Mouse (Mus musculus): ENCODE results near the gene Olfr1313. TPM values are rescaled to one million over a fixed set of nuclear protein-coding genes. Genes with fewer than 3 reads are reported as not detected.
"Not testable (repeated sequence)": the region's sequence is repeated elsewhere in the genome, so short reads cannot be mapped to it uniquely, and the experiment has no call there.

Gene Olfr1313
- polyA plus RNA-seq (2016; fragmentation: Nextera tagmentation; extraction: Ambion mirVana), result not detected in 2 replicates

DNA sequence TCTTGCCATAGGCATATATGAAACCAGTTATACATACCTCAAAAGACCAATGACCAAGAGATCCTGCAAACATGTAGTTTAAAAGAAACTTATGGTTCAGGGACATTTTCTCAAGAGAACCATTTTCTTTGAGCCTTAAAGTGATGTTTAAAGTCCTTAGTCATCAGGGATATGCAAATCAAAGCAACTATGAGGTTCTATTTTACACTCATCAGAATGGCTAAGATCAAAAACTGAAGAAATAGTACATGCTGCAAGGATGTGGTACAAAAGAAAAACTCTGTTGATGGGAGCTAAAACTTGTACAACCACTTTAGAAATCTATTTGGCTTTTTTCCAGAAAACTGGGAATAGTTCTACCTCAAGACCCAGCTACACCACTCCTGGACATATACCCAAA lies at the start of gene Olfr1313:
Gene Olfr1313 (minus strand): TSS at position 101 of the 400 bp plus-strand sequence.
- Histone ChIP-seq H3K36me3 (no peaks in the 10 kb centered on the region), H3K27me3 (ENCODE audit: insufficient read depth, poor library complexity, severe bottlenecking) (no peaks in the 10 kb centered on the region), H3K4me3 (no peak within 1 kb of the TSS), H3K27ac (no peak within 1 kb of the TSS), H3K4me1 (no peaks in the 10 kb centered on the region), H3K9me3 (no peaks in the 10 kb centered on the region)
- DNase-seq (ENCODE audit: low spot score), result no peak

DNA sequence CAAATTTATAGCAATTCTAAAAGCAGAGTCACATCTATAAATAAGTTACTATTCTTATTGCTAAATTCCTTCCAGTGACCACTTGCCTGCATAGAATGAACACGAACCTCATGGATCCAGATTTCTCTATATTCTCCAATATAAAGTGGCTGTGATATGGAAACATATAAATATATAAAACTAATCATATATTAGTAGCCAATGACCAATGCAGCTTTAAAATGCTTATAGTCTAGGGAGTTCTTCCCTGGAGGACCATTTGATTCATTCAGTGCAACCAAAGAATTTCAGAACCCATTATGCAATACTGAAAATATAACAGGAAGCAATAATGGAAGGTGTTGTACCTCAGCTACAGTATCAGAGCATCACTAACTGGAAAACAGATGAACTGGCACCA lies 37.7 kb upstream of the Olfr1313 start, which contains the start of gene Olfr1315-ps1:
Gene Olfr1315-ps1 (minus strand): TSS at position 101 of the 400 bp plus-strand sequence.
- 65% methylated on average over 1 of the region's 1 CpGs for whole genome bisulfite sequencing
- DNase-seq (ENCODE audit: low spot score), result no peak
- Histone ChIP-seq H3K36me3 (no peaks in the 10 kb centered on the region), H3K9me3 (no peaks in the 10 kb centered on the region), H3K27ac (no peak within 1 kb of the TSS), H3K4me1 (no peaks in the 10 kb centered on the region), H3K27me3 (ENCODE audit: insufficient read depth, poor library complexity, severe bottlenecking) (no peaks in the 10 kb centered on the region), H3K4me3 (no peak within 1 kb of the TSS)

DNA sequence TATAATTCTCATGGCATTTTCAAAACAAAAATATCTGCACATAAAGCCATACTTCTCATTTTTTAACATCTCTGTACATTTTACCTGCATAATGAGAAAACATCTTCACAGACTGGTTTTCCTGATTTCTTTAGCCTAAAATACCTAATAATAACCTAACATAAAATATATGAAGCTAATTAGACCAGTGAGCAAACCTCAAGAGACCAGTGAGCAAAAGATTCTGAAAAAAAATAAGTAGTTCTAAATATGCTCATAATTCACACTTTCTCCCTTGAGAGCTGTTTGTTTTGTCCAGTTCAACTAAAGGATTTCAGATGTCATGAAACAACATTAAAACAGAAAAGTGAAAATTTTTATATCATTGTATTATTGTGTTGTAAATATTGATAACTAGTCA lies 19.0 kb upstream of the Olfr1313 start, which contains the start of gene Olfr1314:
Gene Olfr1314 (minus strand): TSS at position 101 of the 400 bp plus-strand sequence.
- H3K27me3 ChIP-seq (ENCODE audit: insufficient read depth, poor library complexity, severe bottlenecking), result no peaks in the 10 kb centered on the region
- H3K36me3 ChIP-seq, result no peaks in the 10 kb centered on the region
- H3K4me3 ChIP-seq, result no peak within 1 kb of the TSS
- no peak for DNase-seq (ENCODE audit: low spot score)
- no peaks in the 10 kb centered on the region for H3K4me1 ChIP-seq
- no peak within 1 kb of the TSS for H3K27ac ChIP-seq
- no peaks in the 10 kb centered on the region for H3K9me3 ChIP-seq

DNA sequence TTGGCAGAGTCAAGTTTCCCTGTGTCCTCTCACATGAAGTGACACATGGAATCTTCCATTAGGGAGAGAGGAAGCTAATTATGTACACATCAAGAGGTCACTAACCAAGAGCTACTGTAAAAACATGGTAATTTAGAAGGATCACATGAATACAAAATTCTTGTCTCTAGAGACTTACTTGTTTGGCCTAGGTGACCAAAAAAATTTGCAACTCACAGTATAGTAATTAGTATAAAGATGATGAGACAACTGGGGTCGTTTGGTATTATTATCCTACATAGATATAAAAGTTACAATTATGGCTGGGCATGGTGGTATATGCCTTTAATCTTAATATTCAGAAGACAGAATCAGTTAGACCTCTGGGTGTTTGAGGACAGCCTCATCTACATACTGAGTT lies 27.5 kb downstream of the Olfr1313 start, which contains the start of gene Olfr1312:
Gene Olfr1312 (minus strand): TSS at position 101 of the 400 bp plus-strand sequence.
- Histone ChIP-seq H3K4me1 (no peaks in the 10 kb centered on the region), H3K4me3 (no peak within 1 kb of the TSS), H3K27me3 (ENCODE audit: insufficient read depth, poor library complexity, severe bottlenecking) (no peaks in the 10 kb centered on the region), H3K9me3 (no peaks in the 10 kb centered on the region), H3K36me3 (no peaks in the 10 kb centered on the region), H3K27ac (no peak within 1 kb of the TSS)
- 39% methylated on average over 1 of the region's 1 CpGs for WGBS
- no peak for DNase-seq (ENCODE audit: low spot score)

DNA sequence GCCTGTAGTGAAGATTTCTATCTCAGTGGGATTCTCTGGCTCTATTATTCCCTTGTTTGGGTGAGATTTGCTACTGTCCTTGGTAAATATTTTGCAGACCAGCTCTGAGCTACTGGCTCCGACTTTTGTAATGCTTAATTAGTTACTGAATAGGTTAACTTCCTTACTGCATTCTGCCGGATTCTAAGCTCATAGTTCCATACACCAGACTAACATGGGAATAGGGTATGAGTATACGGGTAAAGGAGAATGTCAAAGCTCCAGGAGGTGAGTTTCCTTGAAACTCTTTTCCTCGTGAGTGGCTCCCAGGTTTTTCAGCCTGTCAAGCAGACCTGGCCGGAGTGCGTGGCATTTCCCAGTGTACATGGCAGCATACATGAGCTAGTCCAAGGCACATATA lies 50.7 kb downstream of the Olfr1313 start:
- not testable (repeated sequence) for H3K4me3 ChIP-seq; H3K36me3 ChIP-seq; H3K27ac ChIP-seq; H3K9me3 ChIP-seq; DNase-seq (ENCODE audit: low spot score); H3K4me1 ChIP-seq; H3K27me3 ChIP-seq (ENCODE audit: insufficient read depth, poor library complexity, severe bottlenecking)
- 41% methylated on average over 6 of the region's 6 CpGs for WGBS

GRCm38 (mm10) chr2:112024312-112024711 lies 53.3 kb downstream of the Olfr1313 start, which contains the start of gene Olfr1311:
Gene Olfr1311 (minus strand): TSS chr2:112024412.
- no peak within 1 kb of the TSS for H3K4me3 ChIP-seq
- H3K4me1 ChIP-seq, result no peaks in the 10 kb centered on the region
- WGBS, result 78% methylated on average over 2 of the region's 2 CpGs
- no peaks in the 10 kb centered on the region for H3K27me3 ChIP-seq (ENCODE audit: insufficient read depth, poor library complexity, severe bottlenecking)
- no peaks in the 10 kb centered on the region for H3K9me3 ChIP-seq
- no peak within 1 kb of the TSS for H3K27ac ChIP-seq
- H3K36me3 ChIP-seq, result no peaks in the 10 kb centered on the region
- no peak for DNase-seq (ENCODE audit: low spot score)

Other genes with a start within 250 kb of the Olfr1313 start
- gene Olfr1305, start 200.7 kb downstream of the Olfr1313 start, polyA plus RNA-seq (2016; fragmentation: Nextera tagmentation; extraction: Ambion mirVana), result not detected in 2 replicates
- not detected in 2 replicates for gene Olfr1306, start 161.6 kb downstream of the Olfr1313 start, polyA plus RNA-seq (2016; fragmentation: Nextera tagmentation; extraction: Ambion mirVana)
- 0.01 TPM in 1 of 2 replicates, not detected in the other for gene Olfr1307, start 128.4 kb downstream of the Olfr1313 start, polyA plus RNA-seq (2016; fragmentation: Nextera tagmentation; extraction: Ambion mirVana)
- not detected in 2 replicates for gene Olfr1308, start 112.9 kb downstream of the Olfr1313 start, polyA plus RNA-seq (2016; fragmentation: Nextera tagmentation; extraction: Ambion mirVana)
- not detected in 2 replicates for gene Olfr1309, start 87.6 kb downstream of the Olfr1313 start, polyA plus RNA-seq (2016; fragmentation: Nextera tagmentation; extraction: Ambion mirVana)
- not detected in 2 replicates for gene Olfr1310, start 65.1 kb downstream of the Olfr1313 start, polyA plus RNA-seq (2016; fragmentation: Nextera tagmentation; extraction: Ambion mirVana)
- not detected in 2 replicates for gene Olfr1311, start 53.4 kb downstream of the Olfr1313 start, polyA plus RNA-seq (2016; fragmentation: Nextera tagmentation; extraction: Ambion mirVana)
- not detected in 2 replicates for gene Olfr1312, start 27.6 kb downstream of the Olfr1313 start, polyA plus RNA-seq (2016; fragmentation: Nextera tagmentation; extraction: Ambion mirVana)
- gene Olfr1314, start 18.9 kb upstream of the Olfr1313 start, polyA plus RNA-seq (2016; fragmentation: Nextera tagmentation; extraction: Ambion mirVana), result not detected in 2 replicates
- not detected in 2 replicates for gene Olfr1315-ps1, start 37.6 kb upstream of the Olfr1313 start, polyA plus RNA-seq (2016; fragmentation: Nextera tagmentation; extraction: Ambion mirVana)
- not detected in 2 replicates for gene Olfr1316, start 57.1 kb upstream of the Olfr1313 start, polyA plus RNA-seq (2016; fragmentation: Nextera tagmentation; extraction: Ambion mirVana)
- not detected in 2 replicates for gene Olfr1317, start 62.5 kb upstream of the Olfr1313 start, polyA plus RNA-seq (2016; fragmentation: Nextera tagmentation; extraction: Ambion mirVana)
- gene Olfr1318, start 76.4 kb upstream of the Olfr1313 start, polyA plus RNA-seq (2016; fragmentation: Nextera tagmentation; extraction: Ambion mirVana), result not detected in 2 replicates
- gene Lpcat4, start 161.6 kb upstream of the Olfr1313 start, polyA plus RNA-seq (2016; fragmentation: Nextera tagmentation; extraction: Ambion mirVana), result 22.0 and 23.0 TPM in 2 replicates
- 0.04 and 0.07 TPM in 2 replicates for gene Nutm1, start 181.4 kb upstream of the Olfr1313 start, polyA plus RNA-seq (2016; fragmentation: Nextera tagmentation; extraction: Ambion mirVana)
- gene Nop10, start 184.1 kb upstream of the Olfr1313 start, polyA plus RNA-seq (2016; fragmentation: Nextera tagmentation; extraction: Ambion mirVana), result 188 and 206 TPM in 2 replicates
- gene Slc12a6, start 188.0 kb upstream of the Olfr1313 start, polyA plus RNA-seq (2016; fragmentation: Nextera tagmentation; extraction: Ambion mirVana), result 9.5 and 10.4 TPM in 2 replicates
- gene Gm21985, start 188.5 kb upstream of the Olfr1313 start, polyA plus RNA-seq (2016; fragmentation: Nextera tagmentation; extraction: Ambion mirVana), result not detected in 2 replicates

All from heart, embryonic 10.5 days (tissue).